Mouse (Mus musculus) CH12.LX (cell line): ENCODE results near the gene Il2rb. TPM values are rescaled to one million over a fixed set of nuclear protein-coding genes. Genes with fewer than 3 reads are reported as not detected.

Experiments
- DNase-seq: peaks from one replicate; pipeline ENCODE4 v3.0.0-alpha.2; 2013; ENCODE audit errors: extremely low read depth
- H3K27ac ChIP-seq: 2 replicates; pipeline ENCODE4 v1.5.1; 2012; ENCODE audit warnings: low read depth, mild to moderate bottlenecking, control low read depth, moderate library complexity; ENCODE audit not compliant: insufficient read depth
- H3K27me3 ChIP-seq: replicated peaks from 2 replicates; pipeline ENCODE3; 2012; ENCODE audit warnings: inconsistent platforms
- H3K36me3 ChIP-seq, 2 experiments: replicated peaks in 1 of 2; 2 replicates each; pipeline versions ENCODE3 to v1.6.1; 2012; ENCODE audit warnings: inconsistent platforms in 1 of 2, low read length in 1 of 2, mild to moderate bottlenecking in 1 of 2, mixed read lengths in 1 of 2, moderate library complexity in 1 of 2; ENCODE audit not compliant: control insufficient read depth in 1 of 2, insufficient read depth in 1 of 2
- H3K4me1 ChIP-seq, 2 experiments: 2 replicates each; pipeline ENCODE4 v1.6.1; 2012; ENCODE audit warnings: inconsistent platforms in 1 of 2, moderate library complexity in 1 of 2; ENCODE audit not compliant: insufficient read depth in 2 of 2, control insufficient read depth in 1 of 2
- H3K4me2 ChIP-seq: 2 replicates; pipeline ENCODE4 v1.6.1; 2012; ENCODE audit warnings: low read depth, mild to moderate bottlenecking, control low read depth; ENCODE audit not compliant: poor library complexity, insufficient read depth, severe bottlenecking
- H3K4me3 ChIP-seq, 3 experiments: fragments of 150-350 bp in 1 of 3; sonication (generic) in 1 of 3; replicated peaks in 1 of 3; 2 replicates each; pipeline versions ENCODE3 to v1.5.1; 2011 to 2012; ENCODE audit warnings: low read depth in 2 of 3, low read length in 2 of 3, mild to moderate bottlenecking in 2 of 3, moderate library complexity in 2 of 3, control low read depth in 1 of 3, improper control_type of control experiment in 1 of 3, inconsistent platforms in 1 of 3, mixed read lengths in 1 of 3; ENCODE audit not compliant: poor library complexity in 1 of 3
- H3K79me2 ChIP-seq: replicated peaks from 2 replicates; pipeline ENCODE4 v1.6.1; 2012; ENCODE audit warnings: mild to moderate bottlenecking, moderate library complexity; ENCODE audit not compliant: control insufficient read depth, poor library complexity, insufficient read depth, severe bottlenecking; ENCODE audit errors: extremely low read depth
- H3K9ac ChIP-seq: 2 replicates; pipeline ENCODE4 v1.6.1; 2012; ENCODE audit warnings: low read depth, mild to moderate bottlenecking, control low read depth, moderate library complexity; ENCODE audit not compliant: insufficient read depth
- H3K9me3 ChIP-seq: replicated peaks from 2 replicates; pipeline ENCODE3; 2012; ENCODE audit warnings: low read length, inconsistent platforms, mixed read lengths
- BHLHE40 ChIP-seq: IDR thresholded peaks from 2 replicates; pipeline ENCODE4 v1.6.1; 2011; ENCODE audit warnings: mild to moderate bottlenecking, low read depth, low read length, improper control_type of control experiment
- CTCF ChIP-seq, 2 experiments: IDR thresholded peaks in 1 of 2; conservative IDR thresholded peaks in 1 of 2; 2 replicates each; pipeline ENCODE4 v1.5.1; 2011 to 2012; ENCODE audit warnings: low read depth in 2 of 2, low read length in 2 of 2, improper control_type of control experiment in 1 of 2, inconsistent platforms in 1 of 2, mild to moderate bottlenecking in 1 of 2, moderate library complexity in 1 of 2
- E2F4 ChIP-seq: IDR thresholded peaks from 2 replicates; pipeline ENCODE4 v1.6.1; 2011; ENCODE audit warnings: low read depth, low read length, improper control_type of control experiment; ENCODE audit not compliant: insufficient replicate concordance
- EP300 ChIP-seq: IDR thresholded peaks from 2 replicates; pipeline ENCODE4 v1.6.1; 2011; ENCODE audit warnings: low read length, improper control_type of control experiment
- ETS1 ChIP-seq: conservative IDR thresholded peaks from 2 replicates; pipeline ENCODE4 v1.6.1; 2012; ENCODE audit warnings: low read depth, mild to moderate bottlenecking, inconsistent platforms, low read length, improper control_type of control experiment, moderate library complexity
- GABPA ChIP-seq: IDR thresholded peaks from 2 replicates; pipeline ENCODE4 v1.6.1; 2012; ENCODE audit warnings: low read depth, low read length, improper control_type of control experiment, inconsistent platforms; ENCODE audit not compliant: insufficient replicate concordance
- IRF4 ChIP-seq: IDR thresholded peaks from 2 replicates; pipeline ENCODE4 v1.6.1; 2014; ENCODE audit warnings: low read depth, mild to moderate bottlenecking, inconsistent platforms, low read length, improper control_type of control experiment
- JUN ChIP-seq: IDR thresholded peaks from 2 replicates; pipeline ENCODE4 v1.6.1; 2011; ENCODE audit warnings: low read depth, mild to moderate bottlenecking, low read length, improper control_type of control experiment, moderate library complexity; ENCODE audit not compliant: insufficient read depth
- KAT2A ChIP-seq: IDR thresholded peaks from 2 replicates; pipeline ENCODE4 v1.6.1; 2012; ENCODE audit warnings: low read length, improper control_type of control experiment, inconsistent platforms; ENCODE audit not compliant: insufficient replicate concordance
- MAX ChIP-seq: IDR thresholded peaks from 2 replicates; pipeline ENCODE4 v1.6.1; 2011; ENCODE audit warnings: low read length, improper control_type of control experiment
- MAZ ChIP-seq: IDR thresholded peaks from 2 replicates; pipeline ENCODE4 v1.6.1; 2012; ENCODE audit warnings: low read depth, mild to moderate bottlenecking, inconsistent platforms, low read length, improper control_type of control experiment, moderate library complexity
- MEF2A ChIP-seq: IDR thresholded peaks from 2 replicates; pipeline ENCODE4 v1.6.1; 2014; ENCODE audit warnings: low read depth, mild to moderate bottlenecking, inconsistent platforms, low read length, improper control_type of control experiment, borderline replicate concordance
- MXI1 ChIP-seq: IDR thresholded peaks from 2 replicates; pipeline ENCODE4 v1.6.1; 2011; ENCODE audit warnings: mild to moderate bottlenecking, low read depth, low read length, improper control_type of control experiment
- MYC ChIP-seq: IDR thresholded peaks from 2 replicates; pipeline ENCODE4 v1.6.1; 2011; ENCODE audit warnings: low read depth, mild to moderate bottlenecking, improper control_type of control experiment, low read length
- NELFE ChIP-seq: IDR thresholded peaks from 2 replicates; pipeline ENCODE4 v1.6.1; 2011; ENCODE audit warnings: low read depth, low read length, improper control_type of control experiment
- NRF1 ChIP-seq: IDR thresholded peaks from 2 replicates; pipeline ENCODE4 v1.6.1; 2014; ENCODE audit warnings: low read depth, mild to moderate bottlenecking, inconsistent platforms, low read length, improper control_type of control experiment, moderate library complexity
- POLR2A ChIP-seq: IDR thresholded peaks from 2 replicates; pipeline ENCODE4 v1.6.1; 2011; ENCODE audit warnings: low read depth, mild to moderate bottlenecking, improper control_type of control experiment, low read length
- RCOR1 ChIP-seq: conservative IDR thresholded peaks from 2 replicates; pipeline ENCODE4 v1.6.1; 2012; ENCODE audit warnings: low read depth, mild to moderate bottlenecking, inconsistent platforms, low read length, improper control_type of control experiment
- TBP ChIP-seq: conservative IDR thresholded peaks from 2 replicates; pipeline ENCODE4 v1.6.1; 2011; ENCODE audit warnings: low read depth, low read length, improper control_type of control experiment
- TCF12 ChIP-seq: IDR thresholded peaks from 2 replicates; pipeline ENCODE4 v1.6.1; 2014; ENCODE audit warnings: low read depth, mild to moderate bottlenecking, inconsistent platforms, low read length, improper control_type of control experiment
- UBTF ChIP-seq: IDR thresholded peaks from 2 replicates; pipeline ENCODE4 v1.6.1; 2012; ENCODE audit warnings: low read depth, mild to moderate bottlenecking, inconsistent platforms, low read length, improper control_type of control experiment, moderate library complexity
- USF2 ChIP-seq: conservative IDR thresholded peaks from 2 replicates; pipeline ENCODE4 v1.6.1; 2011; ENCODE audit warnings: low read depth, low read length, improper control_type of control experiment
- ZC3H11A ChIP-seq: IDR thresholded peaks from 2 replicates; pipeline ENCODE4 v1.6.1; 2012; ENCODE audit warnings: low read depth, mild to moderate bottlenecking, inconsistent platforms, low read length, improper control_type of control experiment
- ZMIZ1 ChIP-seq: IDR thresholded peaks from 2 replicates; pipeline ENCODE4 v1.6.1; 2012; ENCODE audit warnings: low read depth, mild to moderate bottlenecking, inconsistent platforms, low read length, improper control_type of control experiment
- dilution Hi-C: fragments of 300-500 bp; cut with MboI; formaldehyde crosslinking; loops from 2 replicates; pipeline ENCODE4 v1.14.3; 2020; ENCODE audit warnings: low sequenced_read_pairs; ENCODE audit not compliant: extremely low pct_unique_long_range_greater_than_20kb, extremely low pct_ligation_motif_present
- in situ Hi-C: fragments of 300-500 bp; cut with MboI; formaldehyde crosslinking; loops from 3 replicates; pipeline ENCODE4 v1.14.3; 2019; ENCODE audit warnings: low sequenced_read_pairs, low pct_ligation_motif_present, low pct_unique_long_range_greater_than_20kb, mixed read lengths
- polyA plus RNA-seq: library from polyadenylated mRNA; unstranded; fragments of >175 nt; gene quantifications from 2 replicates; pipeline ENCODE4 v1.2.1, GENCODE M21; 2012; ENCODE audit warnings: low read depth; ENCODE audit not compliant: insufficient read length
- total RNA-seq, 2 experiments: library from RNA; depleted of rRNA; stranded (reverse); fragments of 300-350 nt in 1 of 2; fragments of >200 nt in 1 of 2; gene quantifications; 2 replicates each; pipeline ENCODE4 v1.2.3; 2012 to 2014

Il2rb gene
- total and polyA plus RNA-seq, 3 experiments = 31.2 to 60.0 (median 32.1) TPM

GRCm38 (mm10) chr15:78478073-78478472 lies 17.0 kb downstream of the Il2rb start:
- H3K27ac ChIP-seq = no peak overlapping the region
- H3K9me3 ChIP-seq = no peaks in the 10 kb centered on the region
- peak overlapping the region in 1 of 3 experiments; percentile 50 for H3K4me3 ChIP-seq
- dilution Hi-C loops = no loop called here
- no peak for DNase-seq
- peaks cover 31 to 67% of the 10 kb centered on the region in 2 experiments for H3K4me1 ChIP-seq
- H3K36me3 ChIP-seq = peaks cover 30 to 40% of the 10 kb centered on the region in 2 experiments
- TF ChIP-seq RCOR1 (no peak), BHLHE40 (no peak), IRF4 (no peak), JUN (no peak)
- TF ChIP-seq, all 38 proteins: peak for 0
- Histone ChIP-seq H3K9ac (no peak overlapping the region), H3K79me2 (no peaks in the 10 kb centered on the region), H3K27me3 (no peaks in the 10 kb centered on the region), H3K4me2 (no peak overlapping the region)
- in situ Hi-C loops = no loop called here

GRCm38 (mm10) chr15:78476878-78477277 lies 18.2 kb downstream of the Il2rb start:
- no peaks in the 10 kb centered on the region for H3K27me3 ChIP-seq

GRCm38 (mm10) chr15:78475604-78476031 lies 19.5 kb downstream of the Il2rb start:
- H3K9me3 ChIP-seq = no peaks in the 10 kb centered on the region
- H3K4me1 ChIP-seq = peaks cover 39 to 77% of the 10 kb centered on the region in 2 experiments
- peaks cover 7 to 17% of the 10 kb centered on the region in 2 experiments for H3K36me3 ChIP-seq
- DNase-seq = peak; percentile 88
- peak overlapping the region; percentile 2; the same call in 1 of the 2 replicates for H3K9ac ChIP-seq
- H3K27me3 ChIP-seq = no peaks in the 10 kb centered on the region
- H3K27ac ChIP-seq = peak overlapping the region; percentile 86
- dilution Hi-C loops (no loop called here), in situ Hi-C loops (no loop called here)
- H3K4me2 ChIP-seq = peak overlapping the region; percentile 4
- H3K4me3 ChIP-seq = peak overlapping the region in 1 of 3 experiments; percentile 26
- no peaks in the 10 kb centered on the region for H3K79me2 ChIP-seq
- TF ChIP-seq NRF1 = no peak
- peak; percentile 25; the same call in 1 of the 2 replicates for TF ChIP-seq MAX
- 0 out of 2 replicates have a peak, but pooled peaks have one; percentile 29 for TF ChIP-seq MXI1
- no peak for TF ChIP-seq ZMIZ1
- TF ChIP-seq TBP = no peak
- no peak for TF ChIP-seq ZC3H11A
- TF ChIP-seq GABPA = no peak
- TF ChIP-seq E2F4 = no peak
- TF ChIP-seq MEF2A = peak; percentile 74; the same call in 1 of the 2 replicates
- peak; percentile 52; the same call in 1 of the 2 replicates for TF ChIP-seq NELFE
- TF ChIP-seq POLR2A = peak; percentile 41; the same call in 1 of the 2 replicates
- peak; percentile 86 for TF ChIP-seq EP300
- TF ChIP-seq TCF12 = peak; percentile 78
- TF ChIP-seq ETS1 = peak; percentile 64
- no peak for TF ChIP-seq UBTF
- TF ChIP-seq MAZ = peak; percentile 76; the same call in 1 of the 2 replicates
- 0 out of 2 replicates have a peak, but pooled peaks have one; percentile 42 for TF ChIP-seq MYC
- TF ChIP-seq CTCF (conservative IDR thresholded peaks at IDR 0.05 in 1 of 2, IDR thresholded peaks at IDR 0.05 in 1 of 2; ENCODE audit: low read depth in 2 of 2, low read length in 2 of 2) = no peak

More at GRCm38 (mm10) chr15:78476878-78477277, 18.2 kb downstream of the Il2rb start:
- peaks cover 20 to 29% of the 10 kb centered on the region in 2 experiments for H3K36me3 ChIP-seq
- TF ChIP-seq MAZ (no peak), CTCF (conservative IDR thresholded peaks at IDR 0.05 in 1 of 2, IDR thresholded peaks at IDR 0.05 in 1 of 2; ENCODE audit: low read depth in 2 of 2, low read length in 2 of 2) (no peak), MAX (no peak), E2F4 (no peak), BHLHE40 (peak; percentile 56; the same call in 1 of the 2 replicates), USF2 (no peak), KAT2A (no peak)
- in situ Hi-C loops = no loop called here
- peak overlapping the region; percentile 45; the same call in 1 of the 2 replicates for H3K27ac ChIP-seq
- no peaks in the 10 kb centered on the region for H3K79me2 ChIP-seq
- no peak for DNase-seq
- peak overlapping the region; percentile 12 for H3K4me2 ChIP-seq
- peak overlapping the region in 1 of 3 experiments; percentile 50 for H3K4me3 ChIP-seq
- no peaks in the 10 kb centered on the region for H3K9me3 ChIP-seq
- peaks cover 33 to 76% of the 10 kb centered on the region in 2 experiments for H3K4me1 ChIP-seq
- H3K9ac ChIP-seq = no peak overlapping the region
- dilution Hi-C loops = no loop called here
